Mouse (Mus musculus) urinary bladder, postnatal 4 days (tissue): ENCODE measurements around the gene Gm26920.
A peak's percentile ranks its signal among the peaks of the same experiment; 100 is the strongest.

ENCODE experiments used
- DNase-seq, 2 experiments: peaks; one replicate each; pipeline ENCODE4 v3.0.0; 2021 to 2022; ENCODE audit warnings: low spot score in 2 of 2

The Gm26920 gene

DNA sequence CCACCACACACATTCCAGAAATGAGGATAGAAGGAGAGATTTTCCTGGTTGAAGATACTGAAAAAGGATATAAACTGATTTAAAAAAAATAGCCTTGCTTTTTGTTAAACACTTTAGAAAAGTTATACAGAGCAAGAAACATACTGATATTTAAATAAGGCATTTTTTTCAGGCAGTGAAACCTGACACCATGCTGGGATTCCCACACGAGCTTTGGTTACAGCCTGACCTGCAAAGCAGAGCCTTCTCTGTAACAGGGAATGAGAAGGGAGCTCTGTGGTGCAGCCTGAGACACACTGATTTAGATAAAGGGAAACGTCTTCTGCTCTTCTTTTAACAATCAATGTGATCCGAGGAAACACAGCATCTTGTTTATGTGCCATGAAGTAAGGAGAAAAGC lies 36.6 kb downstream of the Gm26920 start:
- no peak for DNase-seq

DNA sequence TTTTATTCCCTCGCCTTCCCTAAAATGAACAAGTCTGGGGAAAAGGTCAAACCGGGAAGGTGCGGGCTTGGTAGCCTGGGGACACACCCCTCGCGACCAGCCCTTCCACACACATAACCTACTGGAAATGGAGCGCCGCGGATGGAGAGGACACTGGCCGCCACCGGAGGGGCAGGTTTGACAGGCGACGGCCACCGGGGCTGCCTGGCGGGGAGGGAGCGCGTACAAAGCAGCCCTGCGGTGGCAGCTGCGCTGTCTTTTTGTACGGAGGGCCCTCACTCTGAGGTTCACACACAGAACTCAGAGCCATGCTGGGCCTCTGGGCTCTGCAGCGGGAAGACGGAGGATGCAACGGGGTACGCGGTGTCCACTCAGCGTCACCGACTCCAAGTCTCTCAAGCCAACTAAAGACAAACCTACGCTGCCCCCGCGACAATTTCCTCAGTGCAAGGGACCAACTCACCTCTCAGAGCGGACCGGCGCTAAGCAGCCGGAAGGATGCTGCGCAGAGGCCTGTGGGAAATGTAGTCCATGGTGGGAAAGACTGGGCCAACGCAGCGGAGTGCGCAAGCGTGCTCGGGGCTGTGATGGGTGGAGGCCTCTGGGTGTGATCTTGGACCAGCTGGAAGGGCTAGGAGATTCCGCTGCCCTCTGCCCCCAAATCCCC lies 39.2 kb downstream of the Gm26920 start, which contains the start of gene Zfp14:
Gene Zfp14 (minus strand): TSS at position 499 of the 667 bp plus-strand sequence.
- DNase-seq: peak; percentile 77 to 79

DNA sequence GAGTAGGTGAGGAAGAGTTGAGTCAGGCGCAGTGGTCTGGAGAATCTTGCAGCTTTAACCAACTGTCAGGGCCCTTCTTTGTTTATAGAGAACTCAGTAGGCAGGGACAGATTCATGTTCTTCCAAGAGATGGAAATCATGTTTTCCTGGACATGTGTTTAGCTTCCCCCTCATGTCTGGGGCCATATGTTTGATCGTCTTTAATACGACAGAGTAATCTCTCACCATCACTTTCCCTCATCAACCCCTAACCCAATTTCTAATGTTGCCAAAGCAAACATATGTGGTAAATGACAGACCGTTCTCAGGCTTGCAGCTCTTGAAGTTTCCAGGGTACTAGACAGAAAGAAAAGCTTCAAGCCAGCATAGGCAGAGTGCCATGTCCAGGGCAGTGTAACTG lies 42.1 kb downstream of the Gm26920 start:
- no peak for DNase-seq

DNA sequence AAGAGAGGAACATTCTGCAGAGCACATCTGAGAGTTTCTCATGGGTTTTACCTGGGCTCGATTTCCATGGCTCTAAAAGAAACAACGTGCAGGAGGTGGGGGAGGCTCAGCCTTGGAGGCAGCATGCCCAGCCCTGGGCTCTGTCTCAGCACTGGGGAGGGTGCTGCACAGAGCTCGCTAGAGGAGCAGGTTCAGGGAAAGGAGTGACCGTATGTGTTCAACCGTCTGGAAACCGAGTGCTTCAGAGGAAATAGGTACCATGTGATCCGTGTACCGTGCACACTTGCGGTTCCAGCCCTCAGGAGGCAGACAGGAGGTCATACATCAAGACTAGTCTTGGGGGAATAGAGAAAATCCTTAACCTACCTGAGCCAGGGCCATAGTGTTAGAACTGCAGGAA lies 45.9 kb downstream of the Gm26920 start:
- DNase-seq: no peak

DNA sequence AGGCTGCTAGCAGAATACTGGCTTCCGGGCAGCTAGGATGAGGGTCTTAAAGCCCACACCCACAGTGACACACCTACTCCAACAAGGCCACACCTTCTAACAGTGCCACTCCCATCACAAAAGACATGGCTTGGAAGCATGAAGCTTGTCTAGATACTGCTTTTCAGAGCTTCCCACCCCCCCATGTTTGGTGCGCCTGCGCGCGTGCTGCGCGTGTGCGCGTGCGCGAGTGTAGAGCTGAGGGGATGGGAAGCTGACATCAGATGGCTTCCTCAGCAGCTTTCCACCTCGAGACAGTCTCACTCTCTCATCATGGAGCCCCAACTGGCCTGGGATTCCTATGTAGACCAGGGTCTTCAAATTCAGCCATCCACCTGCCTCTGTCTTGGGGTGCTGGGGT lies 55.9 kb downstream of the Gm26920 start:
- DNase-seq: no peak

DNA sequence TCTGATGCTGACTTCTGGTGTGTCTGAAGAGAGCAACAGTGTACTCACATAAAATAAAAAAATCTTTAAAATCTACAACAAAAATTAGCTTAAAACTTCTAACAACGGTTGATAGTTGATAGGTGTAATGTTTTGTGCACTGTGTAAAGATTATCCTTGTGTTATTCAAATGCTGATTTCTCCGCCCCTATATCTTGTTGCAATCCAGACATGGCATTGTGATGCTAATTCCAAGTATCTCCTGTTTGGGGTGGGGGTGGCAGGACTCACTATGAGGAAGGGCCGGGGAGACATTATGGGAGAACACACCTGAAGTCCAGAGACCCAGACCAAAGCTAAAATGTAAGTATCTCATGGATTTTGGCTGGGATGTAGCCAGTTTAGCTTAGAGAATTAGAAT lies 58.8 kb downstream of the Gm26920 start:
- no peak for DNase-seq

DNA sequence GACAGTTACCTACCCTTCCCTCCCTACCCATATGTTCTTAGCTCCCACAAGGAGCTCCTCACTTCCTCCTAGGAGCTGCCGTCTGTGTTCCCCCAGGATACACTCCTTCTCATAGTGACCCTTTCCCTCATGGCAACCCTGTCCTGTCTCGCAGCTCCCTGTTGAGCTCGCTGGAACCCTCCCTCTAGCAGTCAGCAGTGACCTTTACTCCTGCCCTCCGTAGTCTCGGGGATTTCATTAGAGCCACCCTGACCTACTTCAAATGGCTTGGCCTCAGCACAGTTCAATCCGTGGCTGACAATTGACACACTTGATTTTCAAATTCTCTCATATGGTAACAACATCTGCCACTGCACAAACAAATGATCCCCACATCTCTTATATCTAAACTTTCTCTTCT lies 59.5 kb downstream of the Gm26920 start:
- no peak for DNase-seq

DNA sequence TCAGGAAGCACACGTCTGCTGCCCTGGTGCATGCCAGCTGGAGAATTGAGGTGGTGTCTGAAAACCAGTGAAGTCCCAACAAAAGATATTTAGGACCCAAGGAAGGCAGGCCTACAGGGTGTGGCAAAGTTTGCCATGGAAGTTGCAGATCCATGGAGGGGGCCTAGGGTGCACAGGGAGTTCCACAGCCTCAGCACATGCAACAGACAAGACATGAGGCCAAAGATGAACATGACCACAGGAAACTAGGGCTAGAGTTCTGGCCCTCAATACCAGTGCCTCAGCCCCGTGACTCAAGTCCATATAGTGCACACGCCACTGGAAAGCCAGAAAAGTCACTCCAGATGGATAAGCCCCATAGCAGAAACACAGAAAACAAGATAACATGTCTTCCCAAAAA lies 61.6 kb downstream of the Gm26920 start:
- DNase-seq: no peak

DNA sequence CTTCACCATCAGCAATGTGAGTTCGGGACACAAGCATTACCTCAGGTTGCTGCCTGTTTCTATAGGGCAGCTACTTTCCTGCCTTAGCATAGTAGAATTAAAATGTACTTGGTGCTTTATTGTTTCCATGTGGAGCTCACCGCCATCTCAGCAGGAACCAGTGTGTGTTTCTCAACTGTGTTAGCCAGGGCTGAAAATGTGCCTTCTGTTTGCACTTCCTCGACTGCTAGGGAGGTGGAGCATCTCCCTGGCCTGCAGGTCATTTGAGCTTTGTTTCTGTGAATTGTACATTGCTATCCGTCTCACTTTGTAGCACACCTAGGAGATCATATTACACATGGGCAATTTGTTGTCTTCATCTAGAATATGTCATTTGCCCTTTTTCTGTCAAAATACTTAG lies 62.9 kb downstream of the Gm26920 start:
- DNase-seq: no peak

DNA sequence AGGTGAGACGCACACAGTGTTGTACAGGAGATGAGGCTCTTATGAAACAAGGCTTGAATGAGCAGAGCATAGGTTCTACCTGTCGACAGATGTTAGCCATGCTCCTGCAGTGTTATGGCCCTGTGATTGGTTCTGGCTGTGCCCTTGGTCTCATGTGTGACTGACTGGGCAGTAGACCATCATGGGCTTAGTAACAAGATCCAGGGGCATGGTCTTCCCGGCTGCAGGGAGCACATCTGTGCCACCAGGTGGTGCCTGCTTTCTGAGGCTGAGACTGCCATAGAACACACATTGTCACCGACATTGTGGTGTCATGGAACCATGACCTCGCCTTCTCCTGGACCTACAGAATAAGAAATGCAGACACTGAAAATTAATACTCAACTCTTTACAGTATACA lies 64.9 kb downstream of the Gm26920 start:
- no peak for DNase-seq

DNA sequence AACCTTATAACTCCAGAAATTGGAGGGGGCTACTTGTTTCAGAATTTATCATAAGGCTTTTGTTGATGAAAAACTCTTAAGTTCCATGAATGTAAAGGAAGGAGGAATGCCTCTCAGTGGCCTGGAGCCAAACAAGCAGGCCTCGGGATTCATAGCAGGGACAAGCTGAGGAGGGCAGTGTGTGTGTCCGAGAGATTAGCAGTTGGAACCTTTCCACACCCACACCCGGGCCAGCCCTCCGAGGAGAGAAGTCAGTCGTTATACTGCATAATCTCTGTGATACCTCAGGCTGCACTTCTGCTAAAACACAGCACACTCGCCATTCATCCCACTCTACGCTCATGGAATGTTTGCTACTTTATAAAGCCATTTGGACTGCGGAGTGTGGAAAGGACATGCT lies 66.4 kb downstream of the Gm26920 start:
- DNase-seq: no peak

DNA sequence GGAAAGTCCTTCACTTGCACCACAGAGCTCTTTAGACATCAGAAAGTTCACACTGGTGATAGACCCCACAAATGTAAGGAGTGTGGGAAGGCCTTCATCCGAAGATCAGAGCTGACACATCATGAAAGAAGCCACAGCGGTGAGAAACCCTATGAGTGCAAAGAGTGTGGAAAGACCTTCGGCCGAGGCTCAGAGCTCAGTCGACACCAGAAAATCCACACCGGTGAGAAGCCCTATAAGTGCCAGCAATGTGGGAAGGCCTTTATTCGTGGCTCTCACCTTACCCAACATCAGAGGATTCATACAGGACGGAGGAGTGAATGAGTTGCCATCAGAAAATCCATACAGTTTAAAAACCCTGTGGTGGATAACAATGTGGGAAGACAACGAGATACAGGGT lies 66.9 kb downstream of the Gm26920 start:
- no peak for DNase-seq

DNA sequence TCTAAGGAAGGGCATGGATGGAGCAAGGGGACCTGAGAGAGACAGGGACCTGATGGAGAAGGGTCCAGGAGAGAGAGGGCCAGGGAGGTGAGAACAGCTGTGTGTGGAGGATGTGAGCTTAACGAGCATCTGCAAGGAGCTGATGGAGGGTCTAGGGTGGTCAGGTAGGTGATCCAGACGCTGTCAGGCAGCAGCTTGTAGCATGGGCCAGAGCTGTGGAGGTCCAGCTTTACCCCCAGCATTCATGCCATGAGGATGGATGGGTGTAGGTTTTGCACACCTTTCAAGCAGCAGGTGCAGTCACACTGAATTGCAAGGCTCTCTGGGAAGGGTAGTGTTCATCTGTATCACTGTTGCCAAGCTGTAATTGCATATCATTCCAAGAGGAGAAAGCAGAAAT lies 70.7 kb downstream of the Gm26920 start:
- no peak for DNase-seq

DNA sequence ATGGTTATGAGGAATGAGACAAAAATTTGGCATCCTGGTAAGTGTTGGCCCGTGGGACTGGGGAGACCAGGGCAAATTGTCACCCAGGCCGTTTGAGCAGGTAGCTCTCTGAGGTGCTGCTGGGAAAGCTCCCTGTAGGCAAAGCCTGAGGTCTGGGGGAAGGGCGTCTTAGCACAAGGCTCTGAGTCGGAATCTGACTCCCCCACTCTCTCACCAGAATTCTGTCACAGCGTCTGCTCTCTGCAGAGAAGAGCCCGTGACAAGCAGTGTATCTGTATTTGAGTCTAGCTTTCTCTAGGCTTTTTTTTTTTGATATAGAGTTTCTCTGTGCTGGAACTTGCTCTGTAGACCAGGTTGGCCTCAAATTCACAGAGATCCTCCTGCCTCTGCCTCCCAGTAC lies 73.0 kb downstream of the Gm26920 start:
- no peak for DNase-seq

DNA sequence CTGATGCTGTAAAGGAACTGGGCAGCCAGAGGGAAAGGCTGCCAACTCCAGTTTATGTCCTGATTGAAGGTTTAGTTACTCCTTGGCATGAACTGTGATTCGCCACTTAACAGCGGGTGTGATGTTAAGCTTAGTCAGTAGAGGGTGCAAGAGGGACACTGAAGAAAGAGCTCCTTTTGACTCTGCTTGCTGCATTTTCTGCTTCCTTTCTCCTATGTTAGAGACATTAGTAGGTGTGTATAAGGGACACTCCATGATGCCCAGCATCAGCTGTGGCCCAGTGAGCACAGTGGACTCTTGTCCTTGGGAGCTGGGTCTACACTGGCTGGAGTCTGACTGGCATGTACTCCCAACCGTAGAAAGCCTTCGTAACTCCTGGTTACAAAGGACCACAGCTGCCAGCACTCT lies 77.2 kb downstream of the Gm26920 start:
- DNase-seq: no peak

DNA sequence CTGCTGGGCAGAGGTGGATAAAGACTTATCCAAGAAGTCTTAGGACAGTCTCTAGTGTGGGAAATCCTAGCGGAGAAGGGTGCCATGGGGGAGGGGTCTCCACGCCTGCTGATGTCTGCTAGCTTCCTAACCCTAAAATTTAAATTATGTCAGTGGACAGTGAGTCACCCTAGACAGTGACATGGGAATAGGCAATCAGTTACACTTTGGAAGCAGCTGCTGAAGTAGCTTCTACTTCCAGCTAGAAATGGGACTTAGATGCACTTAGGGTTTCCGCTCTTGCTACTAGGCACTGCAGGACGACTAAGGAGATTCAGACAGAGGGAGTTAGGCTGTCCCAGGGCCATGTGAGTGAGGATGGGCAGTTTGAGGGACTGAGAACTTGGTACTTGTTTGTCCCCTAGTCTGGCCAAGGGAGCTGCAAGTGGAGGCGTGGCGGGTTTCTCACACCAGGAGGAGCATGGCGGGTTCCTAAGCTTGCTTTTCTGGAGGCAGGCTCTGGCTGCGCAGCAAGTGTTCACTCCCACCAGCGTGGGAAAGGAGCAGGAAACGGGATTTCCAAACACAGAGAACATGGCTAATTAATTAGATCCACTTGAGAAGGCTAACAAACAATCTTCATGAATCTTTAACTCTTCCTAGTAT lies 79.5 kb downstream of the Gm26920 start:
- no peak for DNase-seq

DNA sequence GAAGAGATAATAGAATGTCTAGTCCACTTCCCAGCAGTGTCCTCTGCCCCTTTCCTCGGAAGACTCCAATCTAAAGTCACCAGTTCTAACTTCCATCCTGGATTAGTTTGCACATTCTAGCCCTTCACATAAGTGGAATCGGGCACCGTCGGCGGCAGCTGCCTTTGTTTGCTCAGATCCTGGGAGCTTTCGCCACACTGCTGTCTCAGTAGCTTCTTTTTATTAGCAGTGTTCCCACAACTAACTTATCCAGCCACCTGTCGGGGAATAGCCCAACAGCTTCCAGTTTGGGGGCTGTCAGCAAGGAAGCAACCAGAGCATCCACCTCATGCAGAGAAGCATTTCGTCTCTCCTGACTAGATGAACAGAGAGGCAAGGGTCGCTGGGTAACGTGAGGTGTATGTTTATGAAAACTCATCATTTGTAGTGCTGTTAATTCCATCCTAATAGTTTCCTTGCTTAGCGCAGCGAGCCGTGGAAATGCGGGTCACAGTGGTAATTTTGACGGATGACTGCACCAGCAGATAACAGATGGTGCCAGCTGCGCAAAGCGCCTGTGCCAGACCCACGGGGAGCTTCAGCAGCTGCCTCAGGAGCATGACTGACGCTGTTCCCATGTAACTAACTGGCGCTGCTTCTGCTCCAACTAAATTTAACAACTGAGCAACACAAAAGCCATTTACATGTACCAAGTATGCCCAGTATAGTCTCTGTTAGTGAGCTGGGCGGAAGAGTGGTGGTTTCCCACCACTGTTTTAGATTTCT lies 80.7 kb downstream of the Gm26920 start:
- no peak for DNase-seq

DNA sequence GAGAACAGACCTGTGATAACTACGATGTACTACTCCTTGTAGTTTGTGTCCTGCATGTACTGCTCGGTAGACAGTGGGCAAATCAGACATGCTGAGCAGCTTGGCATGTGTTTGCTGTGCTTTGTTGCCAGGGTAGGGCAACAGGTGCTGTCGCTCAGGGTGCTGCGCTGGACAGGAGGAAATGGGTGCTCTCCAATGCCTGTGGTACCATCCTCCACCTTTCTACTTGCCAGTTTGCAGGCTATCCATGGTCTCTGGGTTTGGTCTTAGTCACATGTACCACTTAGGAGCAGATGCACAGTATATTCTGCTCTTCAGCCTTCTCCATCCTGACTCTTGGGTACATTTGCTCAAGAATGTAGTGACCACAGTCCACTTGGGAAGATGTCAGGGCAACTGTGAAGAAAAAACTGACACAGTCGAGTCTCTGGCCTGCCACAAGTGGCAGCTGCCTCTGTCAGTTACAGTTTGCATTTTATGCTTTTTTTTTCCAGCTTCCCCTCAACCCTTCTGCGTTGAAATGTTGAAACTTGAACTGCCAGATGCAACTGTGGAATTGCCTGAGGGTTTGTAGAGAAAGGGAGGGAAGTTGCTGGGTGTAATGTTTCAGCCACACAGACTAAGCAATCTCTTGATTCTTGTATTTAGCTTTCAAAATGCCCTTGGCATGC lies 82.1 kb downstream of the Gm26920 start:
- no peak for DNase-seq

DNA sequence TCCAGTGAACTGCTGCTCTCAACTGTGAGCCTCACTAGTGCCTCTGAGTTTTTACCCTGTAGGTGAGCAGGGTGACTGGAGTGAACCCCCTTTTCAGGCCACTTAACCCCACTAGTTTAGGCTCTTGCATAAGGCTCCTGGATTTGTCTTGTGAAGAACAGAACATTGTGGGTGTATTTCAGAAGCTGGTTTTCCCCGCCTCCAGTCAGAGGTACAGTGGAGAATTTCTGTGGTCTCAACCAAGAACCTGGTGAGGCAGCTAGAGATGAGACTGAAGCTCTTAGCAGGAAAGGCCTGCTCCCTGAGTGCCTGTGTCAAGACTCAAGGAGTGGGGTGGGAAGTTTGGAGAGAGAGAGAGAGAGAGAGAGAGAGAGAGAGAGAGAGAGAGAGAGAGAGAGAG lies 82.6 kb downstream of the Gm26920 start:
- no peak for DNase-seq
